ENCODE assay signal across 9 mouse cellular contexts in genomic region chr5:142444791-142445531, GRCm38 (mm10). TPM values are rescaled to one million over a fixed set of nuclear protein-coding genes. Genes with fewer than 3 reads are reported as not detected.
DNase-seq lines count a peak whose midpoint lies in the region; ATAC-seq and TF ChIP-seq lines count a peak whose summit lies in the region.
"Had no signal": no experiment of that assay in that cellular context is flagged by ENCODE, and none has a peak within 500 bp of the region (broad histone marks: within the 10 kb centered on the region; RNA-seq: fewer than 3 reads in every experiment).

No protein-coding gene starts in this region.

- H3K9ac ChIP-seq in hindbrain, postnatal 0 days (replicated peaks; ENCODE audit: low read length) = no peak overlapping the region
- H3K9ac ChIP-seq in liver, embryonic 12.5 days = peak overlapping the region; percentile 57
- H3K9ac ChIP-seq: forebrain, postnatal 0 days had no signal

- peaks cover 84% of the 10 kb centered on the region for H3K4me1 ChIP-seq in hindbrain, embryonic 10.5 days (replicated peaks)
- peaks cover 18% of the 10 kb centered on the region for H3K4me1 ChIP-seq in hindbrain, postnatal 0 days (ENCODE audit: insufficient read depth, low read length)
- H3K4me1 ChIP-seq in liver, embryonic 12.5 days = peaks cover 74% of the 10 kb centered on the region

- DNase-seq in hindbrain, embryonic 10.5 days (ENCODE audit: low spot score) = no peak
- no peak for DNase-seq in hindbrain, postnatal 0 days (ENCODE audit: low spot score)
- DNase-seq in MN1 (ENCODE audit: low spot score) = peak; percentile 85
- DNase-seq in gastrocnemius, postnatal 36 days = peak; percentile 42 to 48
- no peak for DNase-seq in left cerebral cortex, adult 11 months (ENCODE audit: low spot score)
- no peak for DNase-seq in urinary bladder, postnatal 10 days (ENCODE audit: low spot score)
- DNase-seq: forebrain, postnatal 0 days had no signal

- peak overlapping the region; percentile 77 for H3K27ac ChIP-seq in hindbrain, embryonic 10.5 days
- H3K27ac ChIP-seq in hindbrain, postnatal 0 days = no peak overlapping the region
- H3K27ac ChIP-seq in liver, embryonic 12.5 days = peak overlapping the region; percentile 82

- no peaks in the 10 kb centered on the region for H3K27me3 ChIP-seq in hindbrain, embryonic 10.5 days (ENCODE audit: insufficient read depth, poor library complexity, severe bottlenecking)
- no peaks in the 10 kb centered on the region for H3K27me3 ChIP-seq in hindbrain, postnatal 0 days (ENCODE audit: insufficient read depth, low read length)
- H3K27me3 ChIP-seq in liver, embryonic 12.5 days (replicated peaks) = no peaks in the 10 kb centered on the region

- peaks cover 18% of the 10 kb centered on the region for H3K36me3 ChIP-seq in hindbrain, embryonic 10.5 days
- no peaks in the 10 kb centered on the region for H3K36me3 ChIP-seq in hindbrain, postnatal 0 days (ENCODE audit: insufficient read depth, low read length)
- H3K36me3 ChIP-seq in liver, embryonic 12.5 days = peaks cover 15% of the 10 kb centered on the region

- H3K4me3 ChIP-seq in hindbrain, embryonic 10.5 days = no peak overlapping the region
- H3K4me3 ChIP-seq in hindbrain, postnatal 0 days (ENCODE audit: low read length) = no peak overlapping the region
- H3K4me3 ChIP-seq in liver, embryonic 12.5 days = no peak overlapping the region

- no peak overlapping the region for H3K4me2 ChIP-seq in hindbrain, postnatal 0 days (ENCODE audit: low read depth, low read length)
- peak overlapping the region; percentile 52 for H3K4me2 ChIP-seq in liver, embryonic 12.5 days

- no peaks in the 10 kb centered on the region for H3K9me3 ChIP-seq in hindbrain, embryonic 10.5 days
- no peaks in the 10 kb centered on the region for H3K9me3 ChIP-seq in hindbrain, postnatal 0 days (ENCODE audit: low read length)
- H3K9me3 ChIP-seq in liver, embryonic 12.5 days (replicated peaks) = no peaks in the 10 kb centered on the region

- no peak for TF ChIP-seq CTCF in hindbrain, postnatal 0 days (IDR thresholded peaks at IDR 0.05; ENCODE audit: low read depth)

- intact Hi-C loops in gastrocnemius, postnatal 36 days (cut with DNase I) = loop anchor here (5.0 kb wide), 2 partner anchors 128 to 463 kb away; no protein-coding TSS in a partner anchor

- ATAC-seq in hindbrain, postnatal 0 days = no peak
- ATAC-seq in liver, embryonic 12.5 days = peak; percentile 80
- ATAC-seq in monocyte, adult 5-6 weeks (replicated peaks; ENCODE audit: insufficient number of reproducible peaks, low FRiP score, low TSS enrichment, poor library complexity, severe bottlenecking) = no peak
- ATAC-seq: forebrain, postnatal 0 days had no signal

- WGBS in hindbrain, embryonic 10.5 days = 71% methylated on average over 10 of the region's 11 CpGs
- WGBS in hindbrain, postnatal 0 days = 60% methylated on average over 11 of the region's 11 CpGs
- WGBS in liver, embryonic 12.5 days (ENCODE audit: insufficient replicate concordance) = 50% methylated on average over 11 of the region's 11 CpGs

RNA-seq across cellular contexts. Expression of gene Ap5z1, which starts 18.8 kb away (rescaled TPM):
- polyA plus RNA-seq in hindbrain, embryonic 10.5 days (2016; fragmentation: Nextera tagmentation; extraction: Ambion mirVana) = 13.5 and 16.9 TPM in 2 replicates
- total RNA-seq in hindbrain, postnatal 0 days (2014; rRNA removed) = 12.8 and 22.1 TPM in 2 replicates
- polyA plus RNA-seq in hindbrain, postnatal 0 days (2015; fragmentation: Nextera tagmentation; extraction: Ambion mirVana) = 7.5 and 7.9 TPM in 2 replicates
- total RNA-seq in gastrocnemius, postnatal 36 days (2021) = 1 to 10 TPM; 3.4 to 4.2 TPM
- 6.8 and 7.4 TPM in 2 replicates for polyA plus RNA-seq in liver, embryonic 12.5 days (2016; fragmentation: Nextera tagmentation; extraction: Ambion mirVana)
- total RNA-seq in monocyte, adult 5-6 weeks (2017) = 6.7 to 13.7 TPM (median 6.9 TPM) in 3 replicates

RNA-seq across cellular contexts. Expression of gene Foxk1, which starts 43.7 kb away (rescaled TPM):
- 5.2 and 5.5 TPM in 2 replicates for polyA plus RNA-seq in hindbrain, embryonic 10.5 days (2016; fragmentation: Nextera tagmentation; extraction: Ambion mirVana)
- 23.3 and 24.0 TPM in 2 replicates for total RNA-seq in hindbrain, postnatal 0 days (2014; rRNA removed)
- 4.6 and 6.0 TPM in 2 replicates for polyA plus RNA-seq in hindbrain, postnatal 0 days (2015; fragmentation: Nextera tagmentation; extraction: Ambion mirVana)
- 10 to 100 TPM; 12.5 to 14.5 TPM for total RNA-seq in gastrocnemius, postnatal 36 days (2021)
- 3.1 and 4.1 TPM in 2 replicates for polyA plus RNA-seq in liver, embryonic 12.5 days (2016; fragmentation: Nextera tagmentation; extraction: Ambion mirVana)
- total RNA-seq in monocyte, adult 5-6 weeks (2017) = 17.6 to 31.2 TPM (median 21.7 TPM) in 3 replicates

Comparison
In these comparisons a context has a peak if more than half of its experiments do, and no peak if none do; other contexts are left out.
1. DNase-seq: peak in MN1 (single experiment) and gastrocnemius, postnatal 36 days (2 of 2); none in hindbrain, embryonic 10.5 days (single experiment), hindbrain, postnatal 0 days (single experiment), left cerebral cortex, adult 11 months (single experiment) and urinary bladder, postnatal 10 days (single experiment).